Mouse (Mus musculus) forebrain, embryonic 14.5 days (tissue): ENCODE measurements around the gene Usp51. TPM values are rescaled to one million over a fixed set of nuclear protein-coding genes. Genes with fewer than 3 reads are reported as not detected.
"Not testable (repeated sequence)": the region's sequence is repeated elsewhere in the genome, so short reads cannot be mapped to it uniquely, and the experiment has no call there.

ENCODE experiments used
- ATAC-seq: fragments of 200-750 bp; cut with Nextera tagmentation; 2 replicates; pipeline ENCODE4 v1.8.0; 2017; ENCODE audit warnings: mild to moderate bottlenecking, moderate library complexity
- DNase-seq: peaks from one replicate; pipeline ENCODE4 v3.0.0-alpha.2; 2015; ENCODE audit warnings: low spot score
- H3K27ac ChIP-seq: fragments of 300-500 bp; sonication (generic); 2 replicates; pipeline ENCODE4 v1.5.1; 2014; ENCODE audit warnings: low read depth, mild to moderate bottlenecking, control low read depth, low read length, moderate library complexity
- H3K27me3 ChIP-seq: fragments of 300-500 bp; sonication (generic); replicated peaks from 2 replicates; pipeline ENCODE4 v1.6.1; 2014; ENCODE audit warnings: low read length, control low read depth, mixed read lengths; ENCODE audit not compliant: control insufficient read depth, insufficient read depth
- H3K36me3 ChIP-seq: fragments of 300-500 bp; sonication (generic); 2 replicates; pipeline ENCODE4 v1.6.1; 2014; ENCODE audit warnings: low read length, control low read depth; ENCODE audit not compliant: control insufficient read depth, insufficient read depth
- H3K4me1 ChIP-seq: fragments of 300-500 bp; sonication (generic); 2 replicates; pipeline ENCODE4 v1.6.1; 2014; ENCODE audit warnings: antibody characterized with exemption, low read length, control low read depth; ENCODE audit not compliant: control insufficient read depth, insufficient read depth
- H3K4me2 ChIP-seq: fragments of 300-500 bp; sonication (generic); 2 replicates; pipeline ENCODE4 v1.6.1; 2014; ENCODE audit warnings: mild to moderate bottlenecking, control low read depth, low read length
- H3K4me3 ChIP-seq: fragments of 300-500 bp; sonication (generic); 2 replicates; pipeline ENCODE4 v1.5.1; 2014; ENCODE audit warnings: low read depth, low read length, control low read depth
- H3K9ac ChIP-seq: fragments of 300-500 bp; sonication (generic); 2 replicates; pipeline ENCODE4 v1.6.1; 2014; ENCODE audit warnings: mild to moderate bottlenecking, low read length, control low read depth, moderate library complexity
- H3K9me3 ChIP-seq: fragments of 300-500 bp; sonication (generic); replicated peaks from 2 replicates; pipeline ENCODE4 v1.6.1; 2016; ENCODE audit warnings: low read length, control low read depth, mixed read lengths; ENCODE audit not compliant: control insufficient read depth
- WGBS: fragments of 180-500 bp; shearing (Covaris S2); extraction: QIAGEN DNeasy Blood & Tissue Kit; methylation state at CpG from one replicate; pipeline ENCODE4 v1.1.7; 2014; 5-methylcytosine and 5-hydroxymethylcytosine counted together
- polyA plus RNA-seq: library from polyadenylated mRNA; unstranded; fragments of >200 nt; fragmentation: Nextera tagmentation; extraction: Ambion mirVana; gene quantifications from 2 replicates; pipeline ENCODE4 v1.2.1, GENCODE M21; 2014

Usp51 gene
- polyA plus RNA-seq, 1 experiment from 2014 or later: 3.5 TPM

DNA sequence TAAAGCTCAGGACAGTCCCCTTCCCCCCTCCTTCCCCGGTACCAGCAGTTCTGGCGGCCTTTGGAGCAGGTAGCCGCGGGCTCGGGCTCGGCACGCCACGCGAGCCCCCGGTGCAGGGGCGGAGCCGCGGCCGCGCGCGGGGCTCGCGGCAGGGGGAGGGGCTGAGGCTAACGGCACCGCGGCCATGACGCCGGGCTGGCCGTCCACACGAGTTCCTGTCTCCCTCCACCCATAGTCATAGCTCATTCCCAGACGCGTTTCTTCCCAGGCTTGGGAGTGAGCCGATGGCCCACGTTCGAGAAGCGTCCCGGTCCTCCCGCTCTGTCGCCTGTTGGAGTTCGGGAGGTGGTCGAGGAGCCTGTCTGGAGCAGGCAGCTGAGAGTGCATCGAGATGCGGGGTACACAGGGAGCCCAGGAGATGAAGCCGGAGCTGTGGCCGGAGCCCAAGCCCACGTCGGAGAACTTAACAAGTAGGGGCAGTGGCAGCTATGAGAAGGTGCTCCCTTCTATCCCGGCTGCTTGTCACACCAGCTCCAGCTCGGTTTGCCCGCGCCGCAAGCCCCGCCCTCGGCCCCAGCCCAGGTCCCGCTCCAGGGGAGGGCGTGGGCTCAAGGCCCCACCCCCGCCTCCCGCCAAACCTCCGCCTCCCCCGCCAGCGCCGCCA lies 884 bp downstream of the Usp51 start:
- peak; percentile 90 for ATAC-seq
- Histone ChIP-seq H3K4me3 (peak overlapping the region; percentile 51), H3K4me1 (no peaks in the 10 kb centered on the region), H3K9ac (peak overlapping the region; percentile 52), H3K27ac (peak overlapping the region; percentile 65), H3K27me3 (no peaks in the 10 kb centered on the region), H3K9me3 (no peaks in the 10 kb centered on the region), H3K4me2 (peak overlapping the region; percentile 52), H3K36me3 (no peaks in the 10 kb centered on the region)
- 38% methylated on average over 57 of the region's 58 CpGs for WGBS
- DNase-seq: peak; percentile 51

DNA sequence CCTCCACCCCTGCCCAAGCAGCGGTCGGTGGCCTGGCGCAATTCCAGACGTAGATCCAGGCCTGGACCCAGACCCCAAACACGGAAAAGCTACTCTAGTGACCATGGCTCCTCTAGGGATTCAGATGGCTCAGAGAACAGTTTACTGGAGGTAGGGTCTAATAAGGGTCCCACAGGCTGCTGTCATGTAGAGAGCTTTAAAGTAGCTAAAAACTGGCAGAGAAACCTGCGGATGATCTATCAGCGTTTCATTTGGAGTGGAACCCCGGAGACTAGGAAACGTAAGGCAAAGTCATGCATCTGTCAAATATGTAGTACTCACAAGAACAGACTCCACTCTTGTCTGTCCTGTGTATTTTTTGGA lies 1.4 kb downstream of the Usp51 start:
- WGBS: 39% methylated on average over 9 of the region's 9 CpGs
- Histone ChIP-seq H3K4me2 (peak overlapping the region; percentile 52), H3K9me3 (no peaks in the 10 kb centered on the region), H3K4me3 (peak overlapping the region; percentile 51), H3K27ac (peak overlapping the region; percentile 65; the same call in 1 of the 2 replicates), H3K9ac (peak overlapping the region; percentile 52), H3K27me3 (no peaks in the 10 kb centered on the region), H3K4me1 (no peaks in the 10 kb centered on the region), H3K36me3 (no peaks in the 10 kb centered on the region)
- ATAC-seq (no peak), DNase-seq (no peak)

DNA sequence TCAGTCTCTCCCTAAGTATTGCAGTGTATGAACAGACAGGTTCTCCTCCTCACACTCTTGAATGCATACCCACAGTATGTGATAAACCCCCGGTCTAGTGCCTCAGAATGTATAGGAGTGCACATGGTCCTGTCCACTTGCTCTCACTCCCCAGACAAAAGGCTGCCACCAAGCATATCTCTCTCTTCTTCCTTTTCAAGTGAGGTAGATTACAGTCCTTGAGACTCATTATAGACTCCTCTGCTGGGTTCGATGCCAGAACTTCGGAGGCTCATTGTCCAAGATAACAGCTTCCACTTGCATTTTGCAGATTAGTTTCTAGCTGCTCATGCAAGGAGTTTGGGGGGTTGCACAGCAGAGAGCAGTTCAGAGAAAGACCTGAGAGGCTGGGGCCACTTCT lies 19.0 kb downstream of the Usp51 start:
- not testable (repeated sequence) for H3K4me2 ChIP-seq, H3K27me3 ChIP-seq, H3K9ac ChIP-seq, H3K4me3 ChIP-seq, H3K4me1 ChIP-seq, H3K9me3 ChIP-seq, ATAC-seq, H3K36me3 ChIP-seq, DNase-seq, H3K27ac ChIP-seq
- WGBS: no CpG with 5 or more reads among the region's 3 CpGs

DNA sequence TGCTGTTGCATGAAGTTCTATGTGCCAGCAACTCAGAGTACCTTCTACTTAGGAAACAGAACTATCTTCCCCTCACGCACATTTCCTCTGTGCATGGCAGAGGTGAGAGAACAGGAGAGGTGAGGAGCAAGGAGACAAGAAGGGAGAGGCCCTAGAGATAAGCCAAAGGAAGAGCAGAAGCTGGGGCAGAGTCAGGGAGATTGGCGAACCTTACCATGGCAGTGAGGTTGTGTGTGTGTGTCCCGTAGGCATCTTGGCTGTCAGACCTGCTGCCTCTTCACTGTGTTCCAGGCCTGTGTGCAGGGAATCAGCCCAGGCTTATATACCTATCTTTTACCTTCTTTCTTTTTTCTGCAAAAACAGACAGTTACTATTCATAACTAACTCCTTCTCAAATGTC lies 19.4 kb downstream of the Usp51 start:
- 95% methylated on average over 3 of the region's 3 CpGs for WGBS
- ATAC-seq, H3K9me3 ChIP-seq, H3K9ac ChIP-seq, H3K27me3 ChIP-seq, DNase-seq, H3K4me1 ChIP-seq, H3K4me3 ChIP-seq, H3K27ac ChIP-seq, H3K36me3 ChIP-seq, H3K4me2 ChIP-seq: not testable (repeated sequence)

DNA sequence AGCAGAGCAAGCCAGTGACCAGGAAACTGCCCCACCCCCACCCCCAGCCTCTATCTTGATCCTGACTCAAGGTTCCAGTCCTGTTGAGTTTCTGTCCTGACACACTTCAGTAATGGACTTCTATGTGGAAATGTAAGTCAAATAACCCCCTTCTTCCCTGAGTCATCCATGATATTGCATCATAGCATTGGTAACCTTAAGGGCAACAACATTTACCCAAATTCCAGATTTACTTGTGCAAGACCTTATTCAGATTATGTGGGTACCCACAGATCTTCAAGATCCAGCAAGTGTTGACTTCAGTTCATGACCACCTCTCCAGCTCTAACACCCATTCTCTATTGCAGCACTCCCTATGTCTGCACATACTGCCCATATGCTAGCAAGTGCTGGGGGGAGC lies 25.3 kb downstream of the Usp51 start:
- not testable (repeated sequence) for H3K4me3 ChIP-seq, H3K27ac ChIP-seq, H3K27me3 ChIP-seq, H3K9ac ChIP-seq, H3K4me2 ChIP-seq, ATAC-seq, H3K4me1 ChIP-seq, DNase-seq, H3K9me3 ChIP-seq, H3K36me3 ChIP-seq

DNA sequence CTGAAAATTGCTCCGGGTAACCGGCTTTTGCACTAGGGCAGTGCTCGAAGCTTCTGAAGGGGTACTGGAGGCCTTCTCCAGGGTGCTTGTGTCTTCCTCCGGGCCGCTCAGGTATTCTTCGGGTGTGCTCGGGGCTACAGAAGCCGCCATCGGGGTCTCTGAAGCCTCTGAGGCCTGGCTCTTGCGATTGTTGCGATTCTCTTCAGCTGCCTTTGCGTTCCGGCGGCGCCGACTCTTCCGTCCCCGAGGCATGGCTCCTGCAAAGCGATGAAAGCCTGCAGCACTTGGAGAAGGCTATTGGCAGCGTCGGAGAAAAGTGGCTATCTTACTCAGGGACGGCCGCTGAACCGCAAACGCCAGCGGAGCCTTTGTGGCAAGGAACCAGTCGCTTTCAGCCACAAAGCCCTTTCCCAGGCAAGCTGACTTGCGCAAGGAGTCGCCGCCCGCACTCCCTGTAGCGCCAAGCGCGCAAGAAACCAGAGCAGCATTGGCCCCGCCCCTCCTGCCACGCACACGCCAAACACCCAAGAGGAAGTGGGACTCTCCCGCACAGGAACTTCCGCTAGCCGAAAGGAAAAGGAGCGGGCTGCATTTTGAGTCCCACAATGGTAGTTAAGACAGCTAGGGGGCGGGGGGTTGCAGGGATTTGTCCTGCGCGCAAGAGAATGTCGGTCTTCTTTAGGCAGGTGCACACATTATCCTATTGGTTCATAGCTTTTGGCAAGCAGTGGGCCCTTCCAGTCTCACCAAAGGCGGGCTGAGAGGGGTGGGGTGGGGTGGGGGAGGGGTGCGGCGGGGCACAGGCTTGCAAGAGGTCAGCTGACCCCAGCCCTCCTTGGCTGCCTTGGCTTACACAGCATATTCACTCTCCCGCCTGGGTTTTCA lies 31.1 kb downstream of the Usp51 start, which contains the start of gene Mageh1:
Gene Mageh1, minus strand, starts transcription at position 489 of the 885 bp plus-strand sequence.
- Histone ChIP-seq H3K4me3 (peak within 1 kb of the TSS; percentile 52), H3K4me2 (peak within 1 kb of the TSS; percentile 62), H3K9ac (peak within 1 kb of the TSS; percentile 81), H3K9me3 (no peaks in the 10 kb centered on the region), H3K36me3 (no peaks in the 10 kb centered on the region), H3K27ac (peak within 1 kb of the TSS; percentile 96), H3K27me3 (no peaks in the 10 kb centered on the region), H3K4me1 (0 out of 2 replicates have a peak, but pooled peaks cover 3% of the 10 kb centered on the region)
- DNase-seq: peak; percentile 95
- ATAC-seq: peak; percentile 94
- WGBS: 26% methylated on average over 49 of the region's 49 CpGs

DNA sequence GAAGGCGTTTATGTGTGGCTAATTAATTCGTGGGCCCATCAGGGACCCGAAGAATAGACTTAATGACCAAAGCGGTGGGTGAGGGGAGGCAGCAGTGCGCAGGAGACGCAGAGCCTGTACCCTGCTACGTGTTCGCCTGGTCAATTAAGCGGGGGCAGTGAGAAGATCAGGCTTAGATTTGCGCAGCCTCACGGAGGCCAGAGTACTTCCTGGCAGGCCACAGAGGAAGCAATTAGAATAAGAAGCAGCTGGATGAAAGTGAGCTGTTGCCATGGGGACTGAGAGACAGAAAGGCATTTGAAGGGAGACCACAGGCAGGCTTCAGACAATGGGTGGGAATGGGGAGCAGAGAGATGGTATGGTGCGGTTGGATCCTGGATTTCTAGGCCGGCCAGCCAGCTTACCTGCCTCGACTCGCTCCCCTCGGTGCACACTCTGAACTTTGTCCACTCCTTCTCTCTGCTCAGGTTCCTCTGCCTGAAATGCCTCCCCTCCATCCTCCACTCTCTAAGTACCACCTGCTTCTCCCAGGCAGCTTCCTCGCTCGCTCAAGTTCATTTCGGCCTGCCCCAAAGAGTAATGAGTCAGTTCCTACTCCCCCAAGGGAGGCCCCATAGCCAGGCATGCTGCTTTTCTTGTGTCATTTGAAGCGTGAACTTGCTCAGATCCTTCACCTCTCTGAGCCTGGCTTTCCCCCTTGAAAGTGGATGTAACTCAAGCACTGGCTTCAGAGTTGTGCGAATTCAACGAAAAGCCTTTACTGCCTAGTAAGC lies 31.9 kb downstream of the Usp51 start:
- not testable (repeated sequence) for H3K4me1 ChIP-seq, H3K27me3 ChIP-seq, H3K9ac ChIP-seq, H3K9me3 ChIP-seq, H3K36me3 ChIP-seq, DNase-seq
- Histone ChIP-seq H3K4me2 (peak overlapping the region; percentile 62), H3K4me3 (peak overlapping the region; percentile 52), H3K27ac (peak overlapping the region; percentile 96)
- 35% methylated on average over 7 of the region's 22 CpGs for WGBS
- peak; percentile 92 for ATAC-seq
